Mouse (Mus musculus) intestine, embryonic 15.5 days (tissue): Measurements from ENCODE around the gene Klk1b1. TPM values are rescaled to one million over a fixed set of nuclear protein-coding genes. Genes with fewer than 3 reads are reported as not detected.

ENCODE experiments used
- ATAC-seq: fragments of 200-750 bp; cut with Nextera tagmentation; 2 replicates; pipeline ENCODE4 v1.8.0; 2017; ENCODE audit warnings: moderate TSS enrichment, moderate library complexity
- H3K27ac ChIP-seq: fragments of 300-500 bp; sonication (generic); 2 replicates; pipeline ENCODE4 v1.5.1; 2015; ENCODE audit warnings: mild to moderate bottlenecking, inconsistent platforms
- H3K27me3 ChIP-seq: fragments of 300-500 bp; sonication (generic); replicated peaks from 2 replicates; pipeline ENCODE4 v1.6.1; 2015; ENCODE audit warnings: inconsistent platforms
- H3K36me3 ChIP-seq: fragments of 300-500 bp; sonication (generic); 2 replicates; pipeline ENCODE4 v1.6.1; 2015; ENCODE audit warnings: inconsistent platforms
- H3K4me1 ChIP-seq: fragments of 300-500 bp; sonication (generic); replicated peaks from 2 replicates; pipeline ENCODE4 v1.6.1; 2015; ENCODE audit warnings: inconsistent platforms
- H3K4me2 ChIP-seq: fragments of 300-500 bp; sonication (generic); replicated peaks from 2 replicates; pipeline ENCODE4 v1.6.1; 2015; ENCODE audit warnings: mild to moderate bottlenecking, inconsistent platforms
- H3K4me3 ChIP-seq: fragments of 300-500 bp; sonication (generic); replicated peaks from 2 replicates; pipeline ENCODE4 v1.5.1; 2015; ENCODE audit warnings: inconsistent platforms
- H3K9ac ChIP-seq: fragments of 300-500 bp; sonication (generic); 2 replicates; pipeline ENCODE4 v1.6.1; 2015; ENCODE audit warnings: inconsistent platforms
- H3K9me3 ChIP-seq: fragments of 300-500 bp; sonication (generic); 2 replicates; pipeline ENCODE4 v1.6.1; 2016; ENCODE audit warnings: inconsistent platforms
- WGBS: fragments of 180-500 bp; shearing (Covaris S2); methylation state at CpG from one replicate; pipeline ENCODE4 v1.1.7; 2015; 5-methylcytosine and 5-hydroxymethylcytosine counted together
- polyA plus RNA-seq: library from polyadenylated mRNA; unstranded; fragments of >200 nt; fragmentation: Nextera tagmentation; extraction: Ambion mirVana; gene quantifications from 2 replicates; pipeline ENCODE4 v1.2.1, GENCODE M21; 2015

Klk1b1 gene
- polyA plus RNA-seq = not detected in 2 replicates

GRCm38 (mm10) chr7:43966451-43966850 is at the start of gene Klk1b1:
Gene Klk1b1, plus strand, starts transcription at chr7:43966751.
- Histone ChIP-seq H3K9me3 (no peaks in the 10 kb centered on the region), H3K27ac (no peak within 1 kb of the TSS), H3K27me3 (no peaks in the 10 kb centered on the region), H3K4me3 (no peak within 1 kb of the TSS), H3K36me3 (no peaks in the 10 kb centered on the region), H3K9ac (no peak within 1 kb of the TSS), H3K4me2 (no peak within 1 kb of the TSS), H3K4me1 (no peaks in the 10 kb centered on the region)
- no peak for ATAC-seq
- 62% methylated on average over 3 of the region's 3 CpGs for WGBS

- H3K9ac ChIP-seq = no peak overlapping the region
- WGBS = 85% methylated on average over 13 of the region's 13 CpGs
- no peaks in the 10 kb centered on the region for H3K9me3 ChIP-seq
- no peaks in the 10 kb centered on the region for H3K36me3 ChIP-seq
- H3K4me3 ChIP-seq = no peak overlapping the region
- H3K27ac ChIP-seq = no peak overlapping the region
- ATAC-seq = no peak
- no peaks in the 10 kb centered on the region for H3K4me1 ChIP-seq
- H3K4me2 ChIP-seq = no peak overlapping the region
- no peaks in the 10 kb centered on the region for H3K27me3 ChIP-seq
Measured at GRCm38 (mm10) chr7:43918426-43918825, 48.1 kb upstream of the Klk1b1 start.

- Histone ChIP-seq H3K36me3 (no peaks in the 10 kb centered on the region), H3K27ac (no peak overlapping the region), H3K4me3 (no peak overlapping the region), H3K27me3 (no peaks in the 10 kb centered on the region), H3K9me3 (no peaks in the 10 kb centered on the region), H3K4me2 (no peak overlapping the region), H3K4me1 (no peaks in the 10 kb centered on the region), H3K9ac (no peak overlapping the region)
- ATAC-seq = no peak
- WGBS = 74% methylated on average over 8 of the region's 8 CpGs
Measured at GRCm38 (mm10) chr7:43918871-43919270, 47.7 kb upstream of the Klk1b1 start.

GRCm38 (mm10) chr7:43919559-43920451 is 46.7 kb upstream of the Klk1b1 start:
- H3K4me1 ChIP-seq = no peaks in the 10 kb centered on the region
- no peak overlapping the region for H3K9ac ChIP-seq
- WGBS = 25% methylated on average over 14 of the region's 14 CpGs
- peak; percentile 87 for ATAC-seq
- H3K27ac ChIP-seq = no peak overlapping the region
- no peak overlapping the region for H3K4me3 ChIP-seq
- H3K4me2 ChIP-seq = no peak overlapping the region
- H3K9me3 ChIP-seq = no peaks in the 10 kb centered on the region
- no peaks in the 10 kb centered on the region for H3K36me3 ChIP-seq
- no peaks in the 10 kb centered on the region for H3K27me3 ChIP-seq

- ATAC-seq = no peak
- no peaks in the 10 kb centered on the region for H3K27me3 ChIP-seq
- H3K9ac ChIP-seq = no peak overlapping the region
- no peak overlapping the region for H3K4me2 ChIP-seq
- no peak overlapping the region for H3K4me3 ChIP-seq
- no peaks in the 10 kb centered on the region for H3K9me3 ChIP-seq
- H3K27ac ChIP-seq = no peak overlapping the region
- 82% methylated on average over 3 of the region's 3 CpGs for WGBS
- no peaks in the 10 kb centered on the region for H3K36me3 ChIP-seq
- H3K4me1 ChIP-seq = no peaks in the 10 kb centered on the region
Measured at GRCm38 (mm10) chr7:43920582-43920981, 46.0 kb upstream of the Klk1b1 start.

GRCm38 (mm10) chr7:43921087-43921486 is 45.5 kb upstream of the Klk1b1 start:
- no peak overlapping the region for H3K27ac ChIP-seq
- no peaks in the 10 kb centered on the region for H3K4me1 ChIP-seq
- 79% methylated on average over 6 of the region's 6 CpGs for WGBS
- ATAC-seq = no peak
- no peak overlapping the region for H3K4me2 ChIP-seq
- H3K9me3 ChIP-seq = no peaks in the 10 kb centered on the region
- no peak overlapping the region for H3K4me3 ChIP-seq
- H3K36me3 ChIP-seq = no peaks in the 10 kb centered on the region
- H3K27me3 ChIP-seq = no peaks in the 10 kb centered on the region
- no peak overlapping the region for H3K9ac ChIP-seq

GRCm38 (mm10) chr7:43921941-43922340 is 44.6 kb upstream of the Klk1b1 start:
- 85% methylated on average over 2 of the region's 2 CpGs for WGBS
- no peaks in the 10 kb centered on the region for H3K36me3 ChIP-seq
- no peak for ATAC-seq
- H3K4me2 ChIP-seq = no peak overlapping the region
- H3K9me3 ChIP-seq = no peaks in the 10 kb centered on the region
- no peak overlapping the region for H3K9ac ChIP-seq
- H3K4me1 ChIP-seq = no peaks in the 10 kb centered on the region
- H3K27me3 ChIP-seq = no peaks in the 10 kb centered on the region
- H3K27ac ChIP-seq = no peak overlapping the region
- no peak overlapping the region for H3K4me3 ChIP-seq

GRCm38 (mm10) chr7:43925985-43926384 is 40.6 kb upstream of the Klk1b1 start:
- no peak overlapping the region for H3K4me2 ChIP-seq
- H3K4me3 ChIP-seq = no peak overlapping the region
- no peaks in the 10 kb centered on the region for H3K9me3 ChIP-seq
- no peak for ATAC-seq
- no peak overlapping the region for H3K27ac ChIP-seq
- H3K27me3 ChIP-seq = no peaks in the 10 kb centered on the region
- 69% methylated on average over 5 of the region's 5 CpGs for WGBS
- H3K4me1 ChIP-seq = no peaks in the 10 kb centered on the region
- H3K36me3 ChIP-seq = no peaks in the 10 kb centered on the region
- H3K9ac ChIP-seq = no peak overlapping the region

GRCm38 (mm10) chr7:43928521-43928920 is 38.0 kb upstream of the Klk1b1 start:
- no peak for ATAC-seq

GRCm38 (mm10) chr7:43932337-43932736 is 34.2 kb upstream of the Klk1b1 start:
- Histone ChIP-seq H3K27ac (no peak overlapping the region), H3K9ac (no peak overlapping the region), H3K27me3 (no peaks in the 10 kb centered on the region), H3K4me3 (no peak overlapping the region), H3K4me2 (no peak overlapping the region), H3K4me1 (no peaks in the 10 kb centered on the region), H3K36me3 (no peaks in the 10 kb centered on the region), H3K9me3 (no peaks in the 10 kb centered on the region)
- no peak for ATAC-seq
- 46% methylated on average over 4 of the region's 4 CpGs for WGBS

More at GRCm38 (mm10) chr7:43928521-43928920, 38.0 kb upstream of the Klk1b1 start:
- no peaks in the 10 kb centered on the region for H3K4me1 ChIP-seq
- no peak overlapping the region for H3K4me3 ChIP-seq
- no peaks in the 10 kb centered on the region for H3K9me3 ChIP-seq
- no peaks in the 10 kb centered on the region for H3K27me3 ChIP-seq
- no peak overlapping the region for H3K9ac ChIP-seq
- 44% methylated on average over 4 of the region's 4 CpGs for WGBS
- no peak overlapping the region for H3K27ac ChIP-seq
- no peak overlapping the region for H3K4me2 ChIP-seq
- H3K36me3 ChIP-seq = no peaks in the 10 kb centered on the region

- Histone ChIP-seq H3K4me2 (no peak within 1 kb of the TSS), H3K27ac (no peak within 1 kb of the TSS), H3K27me3 (no peaks in the 10 kb centered on the region), H3K9me3 (no peaks in the 10 kb centered on the region), H3K4me1 (no peaks in the 10 kb centered on the region), H3K9ac (no peak within 1 kb of the TSS), H3K4me3 (no peak within 1 kb of the TSS), H3K36me3 (no peaks in the 10 kb centered on the region)
- ATAC-seq = no peak
- WGBS = 93% methylated on average over 3 of the region's 3 CpGs
Measured at GRCm38 (mm10) chr7:43933440-43933839, 33.1 kb upstream of the Klk1b1 start, which contains the start of gene Klk15. Gene Klk15, plus strand, starts transcription at chr7:43933740.

GRCm38 (mm10) chr7:43934747-43935146 is 31.8 kb upstream of the Klk1b1 start:
- no peak overlapping the region for H3K4me2 ChIP-seq
- no peaks in the 10 kb centered on the region for H3K36me3 ChIP-seq
- H3K4me1 ChIP-seq = no peaks in the 10 kb centered on the region
- H3K27me3 ChIP-seq = no peaks in the 10 kb centered on the region
- ATAC-seq = no peak
- no peak overlapping the region for H3K4me3 ChIP-seq
- no peak overlapping the region for H3K9ac ChIP-seq
- H3K27ac ChIP-seq = no peak overlapping the region
- H3K9me3 ChIP-seq = no peaks in the 10 kb centered on the region
- 47% methylated on average over 3 of the region's 3 CpGs for WGBS

- H3K9me3 ChIP-seq = no peaks in the 10 kb centered on the region
- no peak for ATAC-seq
- no peak overlapping the region for H3K9ac ChIP-seq
- no peaks in the 10 kb centered on the region for H3K36me3 ChIP-seq
- no peak overlapping the region for H3K4me2 ChIP-seq
- no peaks in the 10 kb centered on the region for H3K4me1 ChIP-seq
- H3K4me3 ChIP-seq = no peak overlapping the region
- no peak overlapping the region for H3K27ac ChIP-seq
- WGBS = 81% methylated on average over 14 of the region's 14 CpGs
- no peaks in the 10 kb centered on the region for H3K27me3 ChIP-seq
Measured at GRCm38 (mm10) chr7:43936551-43936950, 30.0 kb upstream of the Klk1b1 start.
